Mouse (Mus musculus): ENCODE data around the gene Slc28a3.

DNA sequence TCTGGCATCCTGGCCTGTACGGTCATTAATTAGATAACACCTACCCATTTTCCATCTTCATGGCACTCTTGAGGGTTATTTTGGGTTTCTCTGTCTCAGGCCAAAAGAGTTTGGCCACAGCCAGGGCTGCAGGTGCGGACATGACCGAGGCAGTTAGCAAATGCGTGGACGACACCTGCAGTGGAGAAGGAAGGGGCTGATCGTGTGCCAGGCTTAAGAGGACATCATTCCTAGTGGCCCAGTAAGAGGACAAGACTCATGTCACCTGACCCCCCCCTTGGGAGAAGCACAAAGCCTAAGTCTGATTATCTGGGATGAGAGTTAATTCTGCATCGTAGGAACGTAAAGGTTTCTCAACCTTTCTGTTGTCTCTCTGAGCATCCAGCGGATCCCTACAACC, 44.5 kb downstream of the Slc28a3 start:
- TF ChIP-seq TAL1 (conservative IDR thresholded peaks at IDR 0.05; ENCODE audit: low read depth, low read length): no peak
- no peak for TF ChIP-seq CTCF (IDR thresholded peaks at IDR 0.05; ENCODE audit: low read depth, low read length)
- no peak for TF ChIP-seq GATA1 (IDR thresholded peaks at IDR 0.05; ENCODE audit: borderline replicate concordance, low read length)

Measured in G1E (cell line).